Mouse (Mus musculus) lung, postnatal 0 days (tissue): ENCODE data around the gene Ugt1a6b. TPM values are rescaled to one million over a fixed set of nuclear protein-coding genes. Genes with fewer than 3 reads are reported as not detected.
A peak's percentile ranks its signal among the peaks of the same experiment; 100 is the strongest.

Experiments
- ATAC-seq: fragments of 200-750 bp; cut with Nextera tagmentation; 2 replicates; pipeline ENCODE4 v1.8.0; 2017; ENCODE audit warnings: moderate library complexity
- DNase-seq: peaks from one replicate; pipeline ENCODE4 v3.0.0-alpha.2; 2016; ENCODE audit warnings: low spot score
- H3K27ac ChIP-seq: fragments of 300-500 bp; sonication (generic); 2 replicates; pipeline ENCODE4 v1.5.1; 2014; ENCODE audit warnings: antibody characterized with exemption, mild to moderate bottlenecking, low read length, mixed read lengths
- H3K27me3 ChIP-seq: fragments of 300-500 bp; sonication (generic); replicated peaks from 2 replicates; pipeline ENCODE4 v1.6.1; 2014; ENCODE audit warnings: low read length, mixed read lengths; ENCODE audit not compliant: insufficient read depth
- H3K36me3 ChIP-seq: fragments of 300-500 bp; sonication (generic); 2 replicates; pipeline ENCODE4 v1.6.1; 2014; ENCODE audit warnings: low read length, mixed read lengths; ENCODE audit not compliant: insufficient read depth
- H3K4me1 ChIP-seq: fragments of 300-500 bp; sonication (generic); 2 replicates; pipeline ENCODE4 v1.6.1; 2014; ENCODE audit warnings: antibody characterized with exemption, low read depth, low read length, mixed read lengths; ENCODE audit not compliant: insufficient read depth
- H3K4me2 ChIP-seq: fragments of 300-500 bp; sonication (generic); replicated peaks from 2 replicates; pipeline ENCODE4 v1.6.1; 2014; ENCODE audit warnings: low read depth, mild to moderate bottlenecking, low read length, moderate library complexity, mixed read lengths
- H3K4me3 ChIP-seq: fragments of 300-500 bp; sonication (generic); 2 replicates; pipeline ENCODE4 v1.5.1; 2014; ENCODE audit warnings: low read depth, low read length
- H3K9ac ChIP-seq: fragments of 300-500 bp; sonication (generic); replicated peaks from 2 replicates; pipeline ENCODE4 v1.6.1; 2014; ENCODE audit warnings: low read depth, mild to moderate bottlenecking
- H3K9me3 ChIP-seq: fragments of 300-500 bp; sonication (generic); 2 replicates; pipeline ENCODE4 v1.6.1; 2016; ENCODE audit warnings: low read length, mixed read lengths
- CTCF ChIP-seq: IDR thresholded peaks from 2 replicates; pipeline ENCODE4 v1.5.1; 2016; ENCODE audit warnings: antibody characterized with exemption, mild to moderate bottlenecking
- EP300 ChIP-seq: IDR thresholded peaks from 2 replicates; pipeline ENCODE4 v1.6.1; 2016; ENCODE audit warnings: antibody characterized with exemption, mild to moderate bottlenecking, control low read depth
- whole genome bisulfite sequencing: fragments of 180-500 bp; shearing (Covaris S2); extraction: QIAGEN DNeasy Blood & Tissue Kit; methylation state at CpG from one replicate; pipeline ENCODE4 v1.1.7; 2014; 5-methylcytosine and 5-hydroxymethylcytosine counted together
- polyA plus RNA-seq: library from polyadenylated mRNA; unstranded; fragments of >200 nt; fragmentation: Nextera tagmentation; extraction: Ambion mirVana; gene quantifications from 2 replicates; pipeline ENCODE4 v1.2.1, GENCODE M21; 2015

Gene Ugt1a6b
- polyA plus RNA-seq, 1 experiment from 2014 or later, result 2.4 TPM

DNA sequence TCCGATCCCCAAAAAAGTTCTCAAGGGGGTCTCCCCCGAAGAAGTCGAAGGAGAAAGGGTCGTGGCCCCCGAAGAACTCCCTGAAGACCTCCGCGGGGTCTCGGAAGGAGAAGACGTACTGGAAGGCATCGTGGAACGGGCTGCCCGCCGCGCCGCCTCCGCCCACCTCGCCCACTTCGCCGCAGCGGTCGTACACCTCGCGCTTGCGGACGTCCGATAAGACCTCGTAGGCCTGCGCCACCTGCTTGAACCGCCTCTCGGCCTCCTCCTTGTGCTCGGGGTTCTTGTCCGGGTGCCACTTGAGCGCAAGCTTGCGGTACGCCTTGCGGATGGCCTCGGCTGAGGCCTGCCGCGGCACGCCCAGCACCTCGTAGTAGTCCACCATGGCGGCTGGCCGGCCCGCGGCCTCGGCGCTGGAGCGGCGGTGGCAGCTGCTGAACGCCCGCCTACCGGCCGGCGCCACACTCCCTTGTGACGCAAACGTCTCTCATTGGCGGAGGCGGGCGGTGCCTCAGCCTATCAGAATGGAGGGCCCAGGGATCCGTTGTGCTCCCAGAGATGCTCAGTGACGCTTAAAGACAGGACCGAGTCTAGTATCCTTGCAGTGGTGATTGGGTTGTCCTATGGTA lies 102.4 kb downstream of the Ugt1a6b start, which contains the start of gene Dnajb3:
Dnajb3 (minus strand) TSS at position 489 of the 629 bp plus-strand sequence.
- Histone ChIP-seq H3K4me3 (peak within 1 kb of the TSS; percentile 31), H3K4me1 (no peaks in the 10 kb centered on the region), H3K27ac (no peak within 1 kb of the TSS), H3K9ac (no peak within 1 kb of the TSS), H3K36me3 (no peaks in the 10 kb centered on the region), H3K27me3 (no peaks in the 10 kb centered on the region), H3K4me2 (peak within 1 kb of the TSS; percentile 75), H3K9me3 (no peaks in the 10 kb centered on the region)
- ATAC-seq, result peak; percentile 96
- WGBS, result 7% methylated on average over 46 of the region's 62 CpGs
- DNase-seq, result peak; percentile 72
- TF ChIP-seq CTCF, result 0 out of 2 replicates have a peak, but pooled peaks have one; percentile 19
- TF ChIP-seq EP300, result no peak

DNA sequence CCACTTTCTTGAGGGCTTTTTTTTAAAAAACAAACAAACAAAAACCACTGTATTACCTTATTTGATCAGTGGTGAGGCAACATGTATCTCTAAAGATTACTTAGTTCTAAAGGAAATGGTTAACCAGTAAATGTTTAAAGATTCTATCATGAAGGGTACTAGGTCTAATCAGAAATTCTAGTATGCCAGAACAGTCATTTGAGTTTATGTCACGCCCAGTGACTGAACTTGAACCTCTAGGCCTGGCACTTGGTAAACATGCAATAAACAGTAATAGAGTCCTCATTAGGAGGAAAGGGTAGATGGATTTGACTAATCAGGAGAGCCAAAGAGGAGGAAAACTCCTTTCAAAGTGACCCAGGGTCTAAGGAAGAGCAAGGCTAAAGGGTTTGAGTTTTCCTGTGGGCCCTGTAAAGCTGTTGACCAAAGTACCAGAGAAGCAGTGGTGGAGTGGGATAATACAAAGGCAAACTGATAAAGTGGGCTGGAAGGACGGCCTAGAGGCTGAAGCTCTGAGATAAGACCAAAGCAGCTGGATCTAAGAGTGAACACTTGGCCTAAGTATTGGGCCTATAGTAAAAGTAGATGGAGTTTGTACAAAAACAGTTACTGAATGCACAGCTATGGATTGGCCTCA lies 103.9 kb downstream of the Ugt1a6b start:
- DNase-seq, result no peak
- Histone ChIP-seq H3K4me1 (no peaks in the 10 kb centered on the region), H3K36me3 (no peaks in the 10 kb centered on the region), H3K4me2 (no peak overlapping the region), H3K27ac (no peak overlapping the region), H3K4me3 (no peak overlapping the region), H3K9me3 (peaks cover 5% of the 10 kb centered on the region), H3K9ac (no peak overlapping the region), H3K27me3 (no peaks in the 10 kb centered on the region)
- no peak for ATAC-seq
- WGBS, result 59% methylated on average over 2 of the region's 2 CpGs
- TF ChIP-seq CTCF, result no peak
- no peak for TF ChIP-seq EP300

DNA sequence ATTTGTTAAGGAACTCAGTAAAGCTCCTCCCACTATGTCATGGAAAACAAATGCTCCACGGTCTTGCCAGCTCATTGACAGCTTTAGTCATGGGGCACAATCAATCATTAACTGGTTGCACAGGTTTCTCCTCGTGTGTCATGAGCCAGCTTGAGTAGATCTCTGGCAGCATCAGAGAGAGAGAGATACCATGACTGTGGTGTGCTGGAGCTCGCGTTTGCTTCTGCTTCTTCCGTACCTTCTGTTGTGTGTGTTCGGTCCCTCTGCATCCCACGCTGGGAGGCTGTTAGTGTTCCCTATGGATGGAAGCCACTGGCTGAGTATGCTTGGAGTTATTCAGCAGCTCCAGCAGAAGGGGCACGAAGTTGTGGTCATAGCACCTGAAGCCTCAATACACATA lies 108.8 kb downstream of the Ugt1a6b start, which contains the start of gene Ugt1a1:
Ugt1a1 (plus strand) TSS at position 148 of the 400 bp plus-strand sequence.
- WGBS, result 62% methylated on average over 8 of the region's 8 CpGs
- no peaks in the 10 kb centered on the region for H3K36me3 ChIP-seq
- no peaks in the 10 kb centered on the region for H3K27me3 ChIP-seq
- H3K27ac ChIP-seq, result no peak within 1 kb of the TSS
- no peaks in the 10 kb centered on the region for H3K4me1 ChIP-seq
- no peak within 1 kb of the TSS for H3K9ac ChIP-seq
- no peak for TF ChIP-seq CTCF
- TF ChIP-seq EP300, result no peak
- DNase-seq, result peak; percentile 34
- no peak within 1 kb of the TSS for H3K4me3 ChIP-seq
- ATAC-seq, result peak; percentile 27
- H3K4me2 ChIP-seq, result no peak within 1 kb of the TSS
- peaks cover 45% of the 10 kb centered on the region for H3K9me3 ChIP-seq

DNA sequence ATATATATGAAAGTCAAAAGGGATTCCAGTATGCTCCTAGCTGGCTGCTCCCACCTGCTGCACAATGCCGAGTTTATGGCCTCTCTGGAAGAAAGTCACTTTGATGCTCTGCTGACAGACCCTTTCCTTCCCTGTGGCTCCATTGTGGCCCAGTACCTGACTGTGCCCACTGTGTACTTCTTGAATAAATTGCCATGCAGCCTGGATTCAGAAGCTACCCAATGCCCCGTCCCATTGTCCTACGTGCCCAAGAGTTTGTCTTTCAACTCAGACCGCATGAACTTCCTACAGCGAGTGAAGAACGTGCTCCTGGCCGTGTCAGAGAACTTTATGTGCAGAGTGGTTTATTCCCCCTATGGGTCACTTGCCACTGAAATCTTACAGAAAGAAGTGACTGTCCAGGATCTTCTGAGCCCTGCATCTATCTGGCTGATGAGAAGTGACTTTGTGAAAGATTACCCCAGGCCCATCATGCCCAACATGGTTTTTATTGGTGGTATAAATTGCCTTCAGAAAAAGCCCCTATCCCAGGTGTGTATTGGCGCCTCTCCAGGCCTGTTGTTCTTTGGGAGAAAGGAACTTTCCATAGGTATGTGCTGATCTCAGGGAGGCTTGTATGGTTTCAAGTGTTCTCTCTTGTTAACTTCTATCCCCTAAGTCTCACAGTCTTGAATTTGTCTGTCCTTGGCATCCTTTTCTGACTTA lies 109.4 kb downstream of the Ugt1a6b start:
- Histone ChIP-seq H3K9ac (no peak overlapping the region), H3K9me3 (peaks cover 52% of the 10 kb centered on the region), H3K4me1 (no peaks in the 10 kb centered on the region), H3K36me3 (no peaks in the 10 kb centered on the region), H3K27ac (no peak overlapping the region), H3K4me3 (no peak overlapping the region), H3K27me3 (no peaks in the 10 kb centered on the region), H3K4me2 (no peak overlapping the region)
- DNase-seq, result peak; percentile 21
- peak; percentile 11; the same call in 1 of the 2 replicates for ATAC-seq
- TF ChIP-seq CTCF, result no peak
- no peak for TF ChIP-seq EP300
- 60% methylated on average over 8 of the region's 8 CpGs for WGBS

DNA sequence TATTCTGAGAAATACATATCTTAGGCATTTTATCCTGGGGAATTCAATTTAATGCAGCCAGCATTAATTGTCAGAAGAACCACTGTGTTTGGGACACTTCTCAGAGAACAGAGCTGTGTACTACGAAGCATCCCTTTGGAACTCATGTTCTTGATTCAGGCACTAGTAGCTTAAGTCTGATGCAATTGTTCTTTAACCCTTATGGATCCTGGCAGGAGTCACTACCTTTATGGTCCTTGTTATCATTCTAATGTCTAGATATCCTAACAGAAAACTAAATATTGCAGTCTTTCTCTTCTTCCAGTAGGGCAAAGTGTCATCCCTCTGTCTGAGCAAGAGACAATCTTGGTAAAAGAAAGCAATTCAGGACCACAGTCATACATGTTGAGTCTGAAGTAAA lies 110.0 kb downstream of the Ugt1a6b start:
- no peak; the same call in 1 of the 2 replicates for ATAC-seq
- H3K4me1 ChIP-seq, result no peaks in the 10 kb centered on the region
- no peaks in the 10 kb centered on the region for H3K27me3 ChIP-seq
- H3K9me3 ChIP-seq, result peaks cover 54% of the 10 kb centered on the region
- H3K27ac ChIP-seq, result no peak overlapping the region
- H3K36me3 ChIP-seq, result no peaks in the 10 kb centered on the region
- TF ChIP-seq EP300 (no peak), CTCF (no peak)
- no peak overlapping the region for H3K4me3 ChIP-seq
- peak; percentile 15 for DNase-seq
- H3K4me2 ChIP-seq, result no peak overlapping the region
- WGBS, result 72% methylated on average over 1 of the region's 1 CpGs
- H3K9ac ChIP-seq, result no peak overlapping the region

DNA sequence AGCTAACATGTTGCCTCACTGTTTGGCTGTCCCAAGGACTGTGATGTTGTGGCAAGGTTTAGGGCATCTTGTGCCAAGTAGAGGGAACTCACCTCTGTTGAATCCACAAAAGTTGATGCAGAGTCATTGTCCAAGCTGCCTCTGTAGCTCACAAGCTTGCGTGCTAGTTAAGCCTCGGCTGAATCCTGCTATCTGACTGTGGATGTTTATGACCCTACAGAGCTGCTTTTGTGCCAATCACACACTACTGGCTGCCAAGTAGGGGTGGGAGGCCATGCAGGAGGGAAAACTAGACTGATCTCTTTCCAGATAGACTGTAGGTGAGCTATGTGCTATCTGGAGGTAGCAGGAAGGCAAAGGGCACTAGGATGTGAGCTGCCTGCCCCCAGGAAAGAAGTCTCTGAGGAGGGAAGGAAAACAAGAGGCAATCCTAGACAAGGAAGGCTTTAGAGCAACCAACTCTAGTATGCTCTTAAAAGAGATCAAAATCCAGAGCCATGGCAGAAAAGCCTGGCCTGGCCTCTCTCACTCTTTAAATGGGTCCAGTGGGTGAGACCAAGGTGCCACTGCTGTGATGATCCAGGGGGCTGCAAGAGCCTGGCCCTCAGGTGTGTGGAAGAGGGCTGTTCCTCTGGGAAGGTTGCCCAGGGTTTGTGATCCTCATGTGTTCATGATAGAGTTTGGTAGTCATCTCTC lies 110.9 kb downstream of the Ugt1a6b start:
- no peaks in the 10 kb centered on the region for H3K4me1 ChIP-seq
- H3K27ac ChIP-seq, result no peak overlapping the region
- H3K27me3 ChIP-seq, result no peaks in the 10 kb centered on the region
- H3K4me2 ChIP-seq, result no peak overlapping the region
- H3K4me3 ChIP-seq, result no peak overlapping the region
- peak; percentile 3; the same call in 1 of the 2 replicates for ATAC-seq
- DNase-seq, result no peak
- peaks cover 54% of the 10 kb centered on the region for H3K9me3 ChIP-seq
- 71% methylated on average over 2 of the region's 2 CpGs for WGBS
- H3K9ac ChIP-seq, result no peak overlapping the region
- no peaks in the 10 kb centered on the region for H3K36me3 ChIP-seq
- no peak for TF ChIP-seq CTCF
